Mouse (Mus musculus) Patski (cell line): Measurements from ENCODE around the gene Exd1. TPM values are rescaled to one million over a fixed set of nuclear protein-coding genes. Genes with fewer than 3 reads are reported as not detected.
A peak's percentile ranks its signal among the peaks of the same experiment; 100 is the strongest.
"Not testable (repeated sequence)": the region's sequence is repeated elsewhere in the genome, so short reads cannot be mapped to it uniquely, and the experiment has no call there.

Experiments
- ATAC-seq: fragments of 100-300 bp; one replicate; pipeline ENCODE4 v1.8.0; 2021
- CTCF ChIA-PET: fragments of 350-600 bp; sonication (Branson Sonifier 250); formaldehyde crosslinking; loops from one replicate; lab custom pipeline; 2022; ENCODE audit warnings: inconsistent platforms; lab: Charles Lee
- POLR2A ChIA-PET: fragments of 350-600 bp; sonication (Branson Sonifier 250); formaldehyde crosslinking; loops from one replicate; lab custom pipeline; 2022; ENCODE audit warnings: antibody characterized with exemption, inconsistent platforms; lab: Charles Lee
- DNase-seq: peaks from one replicate; pipeline ENCODE4 v3.0.0-alpha.2; 2011; ENCODE audit warnings: low read depth, low spot score
- H3K27me3 ChIP-seq: fragments of 371-371 bp; one replicate; pipeline ENCODE4 v1.5.1; 2021
- CTCF ChIP-seq: fragments of 100-300 bp; IDR thresholded peaks from one replicate; pipeline ENCODE4 v1.5.1; 2021
- in situ Hi-C: fragments of 300-500 bp; cut with MboI; formaldehyde crosslinking; loops from 3 replicates; pipeline ENCODE4 v1.11.1; 2018; ENCODE audit warnings: low pct_unique_long_range_greater_than_20kb, mixed read lengths
- polyA plus RNA-seq: library from polyadenylated mRNA; unstranded; gene quantifications from one replicate; pipeline ENCODE4 v1.2.3, GENCODE M21; 2021

The Exd1 gene
- polyA plus RNA-seq, 1 experiment from 2014 or later, result 1.7 TPM

- POLR2A ChIA-PET, result interaction anchor here (1.8 to 2.1 kb wide), 2 partner anchors 21 to 47 kb away, joined by 4 to 15 read pairs; no protein-coding TSS in a partner anchor
- DNase-seq (no peak), ATAC-seq (peak; percentile 89)
- no peaks in the 10 kb centered on the region for H3K27me3 ChIP-seq
- in situ Hi-C loops, result no loop called here
- CTCF ChIA-PET, result interaction anchor here (0.6 to 1.8 kb wide), 7 partner anchors 9 to 48 kb away, joined by 3 to 5 read pairs (median 3); no protein-coding TSS in a partner anchor
- TF ChIP-seq CTCF, result peak; percentile 100
These were observed 442 bp downstream of the Exd1 start for GRCm38 (mm10) chr2:119546848-119547521.

- DNase-seq (no peak), ATAC-seq (no peak)
- no peaks in the 10 kb centered on the region for H3K27me3 ChIP-seq
- TF ChIP-seq CTCF, result no peak
- in situ Hi-C loops, result loop anchor here (5.0 kb wide), 1 partner anchor 39 kb away; no protein-coding TSS in a partner anchor
- CTCF ChIA-PET, result interaction anchor here (3.2 kb wide), 1 partner anchor 43 kb away, joined by 16 read pairs; no protein-coding TSS in a partner anchor
- POLR2A ChIA-PET, result no interaction called here
These were observed 3.8 kb downstream of the Exd1 start for GRCm38 (mm10) chr2:119543656-119544055.

GRCm38 (mm10) chr2:119542106-119542505, 5.3 kb downstream of the Exd1 start:
- no peaks in the 10 kb centered on the region for H3K27me3 ChIP-seq
- in situ Hi-C loops, result loop anchor here (5.0 kb wide), 1 partner anchor 40 kb away; no protein-coding TSS in a partner anchor
- DNase-seq (no peak), ATAC-seq (no peak)
- ChIA-PET CTCF (interaction anchor here (0.7 to 3.2 kb wide), 9 partner anchors 10 to 52 kb away, joined by 3 to 16 read pairs (median 4); no protein-coding TSS in a partner anchor), POLR2A (no interaction called here)
- TF ChIP-seq CTCF, result peak; percentile 81

GRCm38 (mm10) chr2:119538802-119539201, 8.6 kb downstream of the Exd1 start:
- in situ Hi-C loops, result no loop called here
- CTCF ChIA-PET, result no interaction called here
- POLR2A ChIA-PET, result interaction anchor here (0.6 kb wide), 1 partner anchor 122 kb away, joined by 3 read pairs; no protein-coding TSS in a partner anchor
- no peaks in the 10 kb centered on the region for H3K27me3 ChIP-seq
- ATAC-seq, result no peak
- TF ChIP-seq CTCF, result no peak
- DNase-seq, result no peak

GRCm38 (mm10) chr2:119525422-119525821, 22.0 kb downstream of the Exd1 start:
- POLR2A ChIA-PET, result no interaction called here
- CTCF ChIA-PET, result interaction anchor here (1.1 to 1.3 kb wide), 2 partner anchors 9 kb away, joined by 3 to 4 read pairs; no protein-coding TSS in a partner anchor
- in situ Hi-C loops, result no loop called here
- peak; percentile 46 for DNase-seq
- TF ChIP-seq CTCF, result no peak
- H3K27me3 ChIP-seq, result no peaks in the 10 kb centered on the region
- ATAC-seq, result no peak

GRCm38 (mm10) chr2:119523836-119524235, 23.6 kb downstream of the Exd1 start:
- TF ChIP-seq CTCF, result no peak
- no peaks in the 10 kb centered on the region for H3K27me3 ChIP-seq
- in situ Hi-C loops, result loop anchor here (5.0 kb wide), 1 partner anchor 227 kb away; no protein-coding TSS in a partner anchor
- no peak for ATAC-seq
- CTCF ChIA-PET, result interaction anchor here (0.6 to 0.7 kb wide), 2 partner anchors 70 to 72 kb away, joined by 3 read pairs; no protein-coding TSS in a partner anchor
- POLR2A ChIA-PET, result no interaction called here
- DNase-seq, result no peak

- in situ Hi-C loops, result loop anchor here (5.0 kb wide), 1 partner anchor 223 kb away; no protein-coding TSS in a partner anchor
- ATAC-seq (no peak), DNase-seq (no peak)
- peak; percentile 41 for TF ChIP-seq CTCF
- ChIA-PET CTCF (interaction anchor here (1.2 kb wide), 1 partner anchor 22 kb away, joined by 3 read pairs; no protein-coding TSS in a partner anchor), POLR2A (no interaction called here)
- no peaks in the 10 kb centered on the region for H3K27me3 ChIP-seq
These were observed 26.9 kb downstream of the Exd1 start for GRCm38 (mm10) chr2:119520550-119520949.

- ChIA-PET POLR2A (no interaction called here), CTCF (interaction anchor here (1.1 to 1.2 kb wide), 2 partner anchors 8 to 72 kb away, joined by 3 read pairs; no protein-coding TSS in a partner anchor)
- H3K27me3 ChIP-seq, result no peaks in the 10 kb centered on the region
- in situ Hi-C loops, result loop anchor here (5.0 kb wide), 2 partner anchors 40 to 90 kb away; partner anchors contain the start of gene Ino80
- ATAC-seq (no peak), DNase-seq (no peak)
- no peak for TF ChIP-seq CTCF
These were observed 30.6 kb downstream of the Exd1 start for GRCm38 (mm10) chr2:119516811-119517210.

- ATAC-seq (no peak), DNase-seq (no peak)
- ChIA-PET CTCF (no interaction called here), POLR2A (no interaction called here)
- in situ Hi-C loops, result no loop called here
- H3K27me3 ChIP-seq, result no peaks in the 10 kb centered on the region
- no peak for TF ChIP-seq CTCF
These were observed 33.4 kb downstream of the Exd1 start for GRCm38 (mm10) chr2:119514026-119514522.

- in situ Hi-C loops, result no loop called here
- ATAC-seq, result no peak
- no peaks in the 10 kb centered on the region for H3K27me3 ChIP-seq
- peak; percentile 47 for TF ChIP-seq CTCF
- no peak for DNase-seq
- ChIA-PET CTCF (interaction anchor here (1.0 to 1.3 kb wide), 3 partner anchors 28 to 45 kb away, joined by 3 read pairs; no protein-coding TSS in a partner anchor), POLR2A (no interaction called here)
These were observed 35.1 kb downstream of the Exd1 start for GRCm38 (mm10) chr2:119512292-119512691.

- in situ Hi-C loops, result no loop called here
These were observed 36.6 kb downstream of the Exd1 start for GRCm38 (mm10) chr2:119510856-119511255.

GRCm38 (mm10) chr2:119508518-119508917, 38.9 kb downstream of the Exd1 start:
- POLR2A ChIA-PET, DNase-seq, in situ Hi-C loops, ATAC-seq, H3K27me3 ChIP-seq, CTCF ChIA-PET: not testable (repeated sequence)

More at GRCm38 (mm10) chr2:119510856-119511255, 36.6 kb downstream of the Exd1 start:
- no peak for DNase-seq
- no peak for ATAC-seq
- H3K27me3 ChIP-seq, result no peaks in the 10 kb centered on the region
- ChIA-PET CTCF (no interaction called here), POLR2A (no interaction called here)
- TF ChIP-seq CTCF, result no peak
